Mouse (Mus musculus): ENCODE data around the gene Vegfb. TPM values are rescaled to one million over a fixed set of nuclear protein-coding genes. Genes with fewer than 3 reads are reported as not detected.

Vegfb gene
- 95.9 and 128 TPM in 2 replicates for polyA plus RNA-seq (2012; rRNA removed; ENCODE audit: low replicate concordance)

DNA sequence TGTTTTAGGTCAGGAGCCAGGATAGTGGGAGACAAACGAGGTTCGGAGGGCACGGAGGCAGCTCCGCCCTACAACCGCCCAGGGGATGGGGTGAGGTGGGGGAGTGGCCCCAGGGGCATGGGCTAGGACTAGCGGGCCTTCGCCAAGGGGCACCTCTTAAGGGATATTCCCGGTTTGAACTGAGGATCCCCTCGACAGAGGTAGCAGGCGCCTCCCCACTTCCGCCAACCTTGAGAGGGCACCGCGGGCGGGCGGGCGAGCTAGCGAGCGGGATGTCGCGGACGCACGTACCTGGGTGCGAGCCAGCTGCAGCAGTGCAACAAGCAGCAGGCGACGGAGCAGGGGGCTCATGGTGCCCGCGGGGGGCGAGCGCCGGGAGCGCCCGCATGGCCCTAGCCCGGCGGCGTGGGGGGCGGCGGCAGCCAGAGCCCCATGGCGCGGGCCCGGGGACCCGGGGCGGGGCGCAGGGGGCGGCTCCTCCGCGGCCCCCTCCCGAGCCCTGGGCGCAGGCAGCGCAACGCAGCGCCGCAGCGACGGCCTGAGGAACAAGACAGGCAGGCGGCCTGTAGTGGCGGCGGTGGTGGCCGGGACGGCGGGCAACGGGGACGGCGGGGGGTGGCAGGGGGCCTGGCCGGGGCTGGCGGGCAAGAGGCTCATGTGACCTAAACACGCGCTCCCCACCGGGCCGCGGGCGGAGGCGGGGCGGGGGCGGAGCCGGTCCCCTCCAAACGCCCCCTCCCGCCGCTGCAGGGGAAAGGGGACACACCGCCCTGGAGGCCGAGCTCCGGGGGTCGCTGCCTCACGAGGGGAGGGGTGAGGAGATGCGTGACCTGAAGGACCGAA is at the start of gene Vegfb:
Gene Vegfb, minus strand, starts transcription at position 591 of the 843 bp plus-strand sequence.

GRCm38 (mm10) chr19:7019191-7019590 is 31.7 kb upstream of the Vegfb start, which contains the start of gene Fermt3:
Fermt3 (minus strand) TSS chr19:7019469.

GRCm38 (mm10) chr19:6996006-6996405 is 8.6 kb upstream of the Vegfb start, which contains the start of the genes Nudt22 and Trpt1:
Nudt22 (minus strand) TSS chr19:6996117.
Trpt1 (plus strand) TSS chr19:6996131.

GRCm38 (mm10) chr19:6992011-6992858 is 4.8 kb upstream of the Vegfb start, which contains the start of gene Dnajc4:
Dnajc4 (minus strand) TSS chr19:6992572.

GRCm38 (mm10) chr19:6980381-6981093 is 6.9 kb downstream of the Vegfb start, which contains the start of gene Fkbp2:
Fkbp2 (minus strand) TSS chr19:6980501.

DNA sequence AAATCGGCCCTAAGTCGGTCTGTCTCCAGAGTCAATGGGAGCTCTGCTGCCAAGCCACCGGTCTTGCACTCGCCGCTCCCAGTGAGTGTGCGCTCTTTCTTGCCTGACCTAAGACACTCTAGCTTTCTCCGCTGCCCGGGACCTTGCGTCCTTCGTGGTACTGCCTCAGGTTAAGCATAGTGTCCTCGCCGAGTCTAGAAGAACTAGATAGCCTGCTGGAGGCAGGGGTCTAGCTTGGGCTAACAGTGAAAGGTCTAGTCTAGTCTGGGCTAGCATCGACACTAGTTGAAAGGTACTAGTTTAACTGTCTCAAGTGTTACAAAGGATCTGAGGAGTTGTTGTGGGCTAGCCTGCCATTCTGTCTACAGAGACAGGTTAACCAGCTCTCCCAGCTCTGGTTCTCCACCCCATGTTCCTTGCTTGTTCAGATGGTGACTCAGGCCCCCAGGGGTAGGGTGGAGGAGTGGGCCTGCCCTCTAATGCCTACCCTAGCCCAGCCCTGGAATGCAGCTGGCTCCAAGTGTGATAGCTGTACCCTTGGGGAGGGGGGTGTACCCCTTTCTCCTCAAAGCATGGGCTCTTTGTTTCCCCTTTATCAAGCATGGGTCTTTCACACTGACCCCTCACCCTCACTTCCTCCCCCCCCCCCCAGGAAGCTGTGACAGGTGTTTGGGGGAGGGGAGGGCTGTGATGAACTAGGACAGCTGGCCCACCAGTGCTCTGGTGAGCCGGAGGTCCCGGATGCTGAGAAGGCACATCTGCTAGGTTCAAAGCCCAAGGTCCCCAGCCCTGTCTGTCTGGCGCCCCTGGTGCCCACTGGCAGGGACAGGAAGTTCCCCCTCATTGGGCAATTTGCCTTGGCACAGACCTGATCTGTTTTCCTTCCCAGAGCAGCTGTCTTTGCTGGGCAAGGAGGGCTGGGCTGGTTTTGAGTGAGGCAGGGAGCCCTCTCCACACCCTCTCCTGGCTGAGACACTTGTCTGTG is 11.6 kb downstream of the Vegfb start, which contains the start of gene Plcb3:
Gene Plcb3, minus strand, starts transcription at position 934 of the 985 bp plus-strand sequence.

DNA sequence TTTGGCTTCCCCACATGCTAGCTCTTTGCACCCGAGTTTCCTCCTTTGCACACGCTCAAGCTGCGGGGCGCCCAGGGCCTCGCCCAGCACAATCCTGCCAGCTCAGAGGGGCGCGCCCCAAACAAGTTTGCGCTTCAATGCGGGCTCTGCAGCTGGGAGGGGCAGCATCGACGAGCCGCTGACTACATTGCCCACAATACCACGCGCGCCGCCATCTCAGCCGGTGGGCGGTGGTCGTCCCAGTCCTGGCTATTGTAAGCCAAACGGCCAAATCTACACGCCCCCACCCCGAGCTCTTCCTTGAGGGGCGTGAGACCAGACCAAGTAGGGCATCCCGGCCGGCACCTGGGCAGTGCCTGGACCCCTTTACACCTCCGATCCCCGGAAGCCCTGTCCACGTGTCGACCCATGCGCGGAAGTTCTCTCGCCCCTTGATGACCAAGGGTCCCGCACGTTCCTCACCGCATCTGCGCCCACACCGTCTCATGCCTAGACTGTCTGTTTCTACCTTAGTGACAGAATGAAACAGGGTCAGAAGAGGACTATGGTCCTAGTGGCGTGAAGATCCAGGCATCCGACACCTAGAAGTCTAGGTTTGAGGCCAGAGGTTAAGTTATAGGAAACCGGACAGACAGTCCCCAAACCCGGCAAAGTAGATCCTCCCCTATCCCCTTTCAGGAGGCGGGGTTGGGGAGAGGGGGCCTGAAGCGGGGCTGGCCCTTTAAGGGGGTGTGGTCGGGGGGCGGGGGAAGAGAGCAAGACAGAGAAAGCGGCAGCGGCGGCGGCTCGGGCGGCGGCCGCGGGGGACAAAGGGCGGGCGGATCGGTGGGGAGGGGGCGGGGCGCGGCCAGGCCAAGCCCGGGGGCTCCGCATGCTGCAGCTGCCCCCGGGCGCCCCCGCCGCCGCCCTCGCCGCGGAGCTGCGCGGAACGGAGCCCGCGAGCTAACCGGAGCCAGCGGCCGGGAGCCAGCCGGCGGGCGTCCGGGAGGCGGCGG is 12.9 kb downstream of the Vegfb start, which contains the start of gene Ppp1r14b:
Gene Ppp1r14b, plus strand, starts transcription at position 758 of the 995 bp plus-strand sequence.

DNA sequence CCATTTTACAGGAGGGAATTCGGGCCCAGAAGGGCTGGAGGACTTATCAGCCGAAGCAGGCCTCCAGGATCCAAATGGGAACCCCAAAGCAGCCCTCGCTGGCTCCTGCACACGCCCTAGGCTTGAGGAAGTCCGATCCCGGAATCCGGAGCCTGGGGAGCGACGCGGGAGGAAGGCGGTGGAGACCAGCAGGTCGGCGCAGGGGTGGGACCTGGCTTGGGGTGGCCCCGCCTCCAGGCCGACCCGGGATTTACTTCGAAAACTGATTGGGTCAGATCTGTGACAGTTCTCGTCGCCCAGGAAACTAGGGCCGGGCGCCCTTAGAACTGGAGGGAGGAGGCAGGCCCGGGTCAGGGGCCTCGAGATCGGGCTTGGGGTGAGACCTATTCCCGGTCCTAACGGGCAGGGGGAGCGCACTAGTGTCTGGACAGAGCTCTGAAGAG is 45.2 kb downstream of the Vegfb start, which contains the start of gene Gpr137:
Gene Gpr137, minus strand, starts transcription at position 232 of the 443 bp plus-strand sequence.

DNA sequence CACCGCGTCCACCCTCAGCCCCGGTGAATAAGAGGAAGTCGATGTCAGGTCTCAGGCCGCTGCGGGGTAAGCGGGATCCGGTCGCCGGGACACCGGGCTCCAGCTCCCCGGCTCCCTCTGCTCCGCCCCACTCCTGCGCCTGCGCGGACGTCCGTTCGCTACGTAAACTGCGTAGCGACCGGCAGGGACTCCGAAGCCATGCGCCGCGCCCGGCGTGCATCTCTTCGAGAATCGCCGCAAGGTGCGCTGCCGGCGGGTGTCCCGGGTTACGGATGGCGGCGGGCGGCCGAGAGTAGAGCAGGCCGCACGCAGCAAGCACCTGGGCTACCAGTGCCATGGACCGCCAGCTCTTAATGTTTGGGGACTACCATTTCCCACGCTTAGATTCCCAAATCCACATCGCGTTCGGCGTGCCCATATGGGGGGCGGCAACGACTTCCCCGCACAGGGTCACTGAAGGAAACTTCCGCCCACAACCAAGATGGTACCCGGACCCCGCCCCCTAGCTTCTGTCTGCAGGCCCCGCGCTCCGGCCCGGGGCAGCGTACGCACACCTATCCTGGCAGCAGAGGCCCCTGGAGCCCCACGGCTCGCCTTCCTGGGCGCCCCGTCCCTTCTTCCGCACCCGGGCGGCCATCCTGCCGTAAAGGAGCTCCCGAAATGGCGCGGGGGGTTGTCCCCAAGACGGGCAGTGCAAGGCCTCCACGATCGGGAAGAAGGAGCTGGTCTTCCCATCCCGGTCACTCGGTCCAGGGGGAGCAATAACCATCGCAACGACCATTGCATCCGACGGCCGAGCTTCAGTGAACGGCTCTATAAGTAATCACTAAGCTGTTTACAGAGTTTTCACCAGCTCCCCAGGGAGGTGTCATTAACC is 45.8 kb downstream of the Vegfb start, which contains the start of gene Bad:
Gene Bad, plus strand, starts transcription at position 490 of the 877 bp plus-strand sequence.

DNA sequence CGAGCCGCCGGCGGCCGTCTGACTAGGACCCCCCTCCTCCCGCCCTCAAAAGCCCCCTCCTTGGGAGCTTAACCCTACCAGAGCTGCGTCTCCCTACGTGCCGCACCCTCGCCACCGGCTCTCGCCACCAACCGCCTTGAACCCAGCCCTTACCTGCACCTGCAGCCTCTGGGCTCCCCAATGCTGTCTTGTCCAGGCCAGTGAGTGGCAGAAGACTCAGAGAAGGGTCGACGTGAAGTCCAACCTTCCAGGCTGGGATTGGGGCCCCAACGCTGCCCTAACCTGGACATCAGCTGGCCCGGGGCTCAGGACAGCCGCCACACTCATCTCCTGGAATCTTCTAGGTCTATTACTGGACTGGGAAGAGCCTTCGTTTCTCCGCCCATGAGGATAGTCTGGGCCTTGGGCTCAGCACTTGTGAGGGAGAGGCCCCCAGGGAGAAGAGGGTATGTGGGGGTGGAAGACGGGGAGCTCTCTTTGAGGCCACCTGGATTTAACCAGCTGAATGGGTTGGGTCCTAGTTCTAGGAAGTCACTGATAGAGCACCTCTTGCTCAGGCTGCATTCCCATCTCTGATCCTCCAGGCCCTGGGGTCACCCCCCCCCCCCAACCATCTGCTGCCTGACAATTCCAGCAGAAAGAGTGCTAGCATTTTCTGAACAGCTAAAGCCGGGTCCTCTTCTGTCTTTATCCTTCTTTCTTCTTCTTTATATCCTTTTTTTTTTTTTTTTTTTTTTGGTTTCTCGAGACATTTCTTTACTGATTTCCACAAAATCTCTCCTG is 53.1 kb downstream of the Vegfb start, which contains the start of gene Kcnk4:
Gene Kcnk4, minus strand, starts transcription at position 321 of the 783 bp plus-strand sequence.

Other genes starting within 250 kb of the Vegfb start
- gene Rps6ka4, start 147.0 kb downstream of the Vegfb start, polyA plus RNA-seq (2012; rRNA removed; ENCODE audit: low replicate concordance), result 29.2 and 54.2 TPM in 2 replicates
- gene Ccdc88b, start 129.4 kb downstream of the Vegfb start, polyA plus RNA-seq (2012; rRNA removed; ENCODE audit: low replicate concordance), result 18.4 and 61.9 TPM in 2 replicates
- 96.6 and 166 TPM in 2 replicates for gene Trmt112, start 78.0 kb downstream of the Vegfb start, polyA plus RNA-seq (2012; rRNA removed; ENCODE audit: low replicate concordance)
- gene Prdx5, start 77.5 kb downstream of the Vegfb start, polyA plus RNA-seq (2012; rRNA removed; ENCODE audit: low replicate concordance), result 110 and 125 TPM in 2 replicates
- 79.8 and 98.9 TPM in 2 replicates for gene Esrra, start 65.8 kb downstream of the Vegfb start, polyA plus RNA-seq (2012; rRNA removed; ENCODE audit: low replicate concordance)
- 0.30 and 0.69 TPM in 2 replicates for gene Catsperz, start 62.3 kb downstream of the Vegfb start, polyA plus RNA-seq (2012; rRNA removed; ENCODE audit: low replicate concordance)
- 0.11 and 0.17 TPM in 2 replicates for gene Kcnk4, start 53.1 kb downstream of the Vegfb start, polyA plus RNA-seq (2012; rRNA removed; ENCODE audit: low replicate concordance)
- gene Bad, start 45.8 kb downstream of the Vegfb start, polyA plus RNA-seq (2012; rRNA removed; ENCODE audit: low replicate concordance), result 43.2 and 81.2 TPM in 2 replicates
- gene Gpr137, start 45.2 kb downstream of the Vegfb start, polyA plus RNA-seq (2012; rRNA removed; ENCODE audit: low replicate concordance), result 97.2 and 124 TPM in 2 replicates
- gene Ppp1r14b, start 12.7 kb downstream of the Vegfb start, polyA plus RNA-seq (2012; rRNA removed; ENCODE audit: low replicate concordance), result 86.1 and 130 TPM in 2 replicates
- 73.1 and 79.6 TPM in 2 replicates for gene Plcb3, start 11.2 kb downstream of the Vegfb start, polyA plus RNA-seq (2012; rRNA removed; ENCODE audit: low replicate concordance)
- gene Fkbp2, start 7.2 kb downstream of the Vegfb start, polyA plus RNA-seq (2012; rRNA removed; ENCODE audit: low replicate concordance), result 20.6 and 22.2 TPM in 2 replicates
- 55.4 and 59.2 TPM in 2 replicates for gene Dnajc4, start 4.9 kb upstream of the Vegfb start, polyA plus RNA-seq (2012; rRNA removed; ENCODE audit: low replicate concordance)
- 39.2 and 39.4 TPM in 2 replicates for gene Nudt22, start 8.5 kb upstream of the Vegfb start, polyA plus RNA-seq (2012; rRNA removed; ENCODE audit: low replicate concordance)
- 16.4 and 21.2 TPM in 2 replicates for gene Trpt1, start 8.5 kb upstream of the Vegfb start, polyA plus RNA-seq (2012; rRNA removed; ENCODE audit: low replicate concordance)
- 50.9 and 104 TPM in 2 replicates for gene Fermt3, start 31.8 kb upstream of the Vegfb start, polyA plus RNA-seq (2012; rRNA removed; ENCODE audit: low replicate concordance)
- 30.7 and 38.6 TPM in 2 replicates for gene Stip1, start 52.3 kb upstream of the Vegfb start, polyA plus RNA-seq (2012; rRNA removed; ENCODE audit: low replicate concordance)
- 83.4 and 120 TPM in 2 replicates for gene Macrod1, start 69.2 kb upstream of the Vegfb start, polyA plus RNA-seq (2012; rRNA removed; ENCODE audit: low replicate concordance)
- 0.16 and 0.17 TPM in 2 replicates for gene Flrt1, start 118.1 kb upstream of the Vegfb start, polyA plus RNA-seq (2012; rRNA removed; ENCODE audit: low replicate concordance)
- 84.0 and 95.1 TPM in 2 replicates for gene Otub1, start 218.7 kb upstream of the Vegfb start, polyA plus RNA-seq (2012; rRNA removed; ENCODE audit: low replicate concordance)
- 2,726 and 3,653 TPM in 2 replicates for gene Cox8a, start 230.0 kb upstream of the Vegfb start, polyA plus RNA-seq (2012; rRNA removed; ENCODE audit: low replicate concordance)